Mouse (Mus musculus) CH12.LX (cell line): ENCODE data around the gene Col6a2. TPM values are rescaled to one million over a fixed set of nuclear protein-coding genes. Genes with fewer than 3 reads are reported as not detected.

Experiments used
- DNase-seq: peaks from one replicate; pipeline ENCODE4 v3.0.0-alpha.2; 2013; ENCODE audit errors: extremely low read depth
- H3K27ac ChIP-seq: 2 replicates; pipeline ENCODE4 v1.5.1; 2012; ENCODE audit warnings: low read depth, mild to moderate bottlenecking, control low read depth, moderate library complexity; ENCODE audit not compliant: insufficient read depth
- H3K27me3 ChIP-seq: replicated peaks from 2 replicates; pipeline ENCODE3; 2012; ENCODE audit warnings: inconsistent platforms
- H3K36me3 ChIP-seq, 2 experiments: replicated peaks in 1 of 2; 2 replicates each; pipeline versions ENCODE3 to v1.6.1; 2012; ENCODE audit warnings: inconsistent platforms in 1 of 2, low read length in 1 of 2, mild to moderate bottlenecking in 1 of 2, mixed read lengths in 1 of 2, moderate library complexity in 1 of 2; ENCODE audit not compliant: control insufficient read depth in 1 of 2, insufficient read depth in 1 of 2
- H3K4me1 ChIP-seq, 2 experiments: 2 replicates each; pipeline ENCODE4 v1.6.1; 2012; ENCODE audit warnings: inconsistent platforms in 1 of 2, moderate library complexity in 1 of 2; ENCODE audit not compliant: insufficient read depth in 2 of 2, control insufficient read depth in 1 of 2
- H3K4me2 ChIP-seq: 2 replicates; pipeline ENCODE4 v1.6.1; 2012; ENCODE audit warnings: low read depth, mild to moderate bottlenecking, control low read depth; ENCODE audit not compliant: poor library complexity, insufficient read depth, severe bottlenecking
- H3K4me3 ChIP-seq, 3 experiments: fragments of 150-350 bp in 1 of 3; sonication (generic) in 1 of 3; replicated peaks in 1 of 3; 2 replicates each; pipeline versions ENCODE3 to v1.5.1; 2011 to 2012; ENCODE audit warnings: low read depth in 2 of 3, low read length in 2 of 3, mild to moderate bottlenecking in 2 of 3, moderate library complexity in 2 of 3, control low read depth in 1 of 3, improper control_type of control experiment in 1 of 3, inconsistent platforms in 1 of 3, mixed read lengths in 1 of 3; ENCODE audit not compliant: poor library complexity in 1 of 3
- H3K79me2 ChIP-seq: replicated peaks from 2 replicates; pipeline ENCODE4 v1.6.1; 2012; ENCODE audit warnings: mild to moderate bottlenecking, moderate library complexity; ENCODE audit not compliant: control insufficient read depth, poor library complexity, insufficient read depth, severe bottlenecking; ENCODE audit errors: extremely low read depth
- H3K9ac ChIP-seq: 2 replicates; pipeline ENCODE4 v1.6.1; 2012; ENCODE audit warnings: low read depth, mild to moderate bottlenecking, control low read depth, moderate library complexity; ENCODE audit not compliant: insufficient read depth
- H3K9me3 ChIP-seq: replicated peaks from 2 replicates; pipeline ENCODE3; 2012; ENCODE audit warnings: low read length, inconsistent platforms, mixed read lengths
- BHLHE40 ChIP-seq: IDR thresholded peaks from 2 replicates; pipeline ENCODE4 v1.6.1; 2011; ENCODE audit warnings: mild to moderate bottlenecking, low read depth, low read length, improper control_type of control experiment
- CHD2 ChIP-seq: IDR thresholded peaks from 2 replicates; pipeline ENCODE4 v1.6.1; 2011; ENCODE audit warnings: low read length, improper control_type of control experiment
- CTCF ChIP-seq, 2 experiments: IDR thresholded peaks in 1 of 2; conservative IDR thresholded peaks in 1 of 2; 2 replicates each; pipeline ENCODE4 v1.5.1; 2011 to 2012; ENCODE audit warnings: low read depth in 2 of 2, low read length in 2 of 2, improper control_type of control experiment in 1 of 2, inconsistent platforms in 1 of 2, mild to moderate bottlenecking in 1 of 2, moderate library complexity in 1 of 2
- E2F4 ChIP-seq: IDR thresholded peaks from 2 replicates; pipeline ENCODE4 v1.6.1; 2011; ENCODE audit warnings: low read depth, low read length, improper control_type of control experiment; ENCODE audit not compliant: insufficient replicate concordance
- EP300 ChIP-seq: IDR thresholded peaks from 2 replicates; pipeline ENCODE4 v1.6.1; 2011; ENCODE audit warnings: low read length, improper control_type of control experiment
- GABPA ChIP-seq: IDR thresholded peaks from 2 replicates; pipeline ENCODE4 v1.6.1; 2012; ENCODE audit warnings: low read depth, low read length, improper control_type of control experiment, inconsistent platforms; ENCODE audit not compliant: insufficient replicate concordance
- HCFC1 ChIP-seq: IDR thresholded peaks from 2 replicates; pipeline ENCODE4 v1.6.1; 2012; ENCODE audit warnings: low read depth, mild to moderate bottlenecking, inconsistent platforms, low read length, improper control_type of control experiment
- IRF4 ChIP-seq: IDR thresholded peaks from 2 replicates; pipeline ENCODE4 v1.6.1; 2014; ENCODE audit warnings: low read depth, mild to moderate bottlenecking, inconsistent platforms, low read length, improper control_type of control experiment
- JUND ChIP-seq: conservative IDR thresholded peaks from 2 replicates; pipeline ENCODE4 v1.6.1; 2011; ENCODE audit warnings: low read depth, low read length, improper control_type of control experiment
- KAT2A ChIP-seq: IDR thresholded peaks from 2 replicates; pipeline ENCODE4 v1.6.1; 2012; ENCODE audit warnings: low read length, improper control_type of control experiment, inconsistent platforms; ENCODE audit not compliant: insufficient replicate concordance
- MEF2A ChIP-seq: IDR thresholded peaks from 2 replicates; pipeline ENCODE4 v1.6.1; 2014; ENCODE audit warnings: low read depth, mild to moderate bottlenecking, inconsistent platforms, low read length, improper control_type of control experiment, borderline replicate concordance
- MYC ChIP-seq: IDR thresholded peaks from 2 replicates; pipeline ENCODE4 v1.6.1; 2011; ENCODE audit warnings: low read depth, mild to moderate bottlenecking, improper control_type of control experiment, low read length
- NRF1 ChIP-seq: IDR thresholded peaks from 2 replicates; pipeline ENCODE4 v1.6.1; 2014; ENCODE audit warnings: low read depth, mild to moderate bottlenecking, inconsistent platforms, low read length, improper control_type of control experiment, moderate library complexity
- POLR2AphosphoS2 ChIP-seq: IDR thresholded peaks from 2 replicates; pipeline ENCODE4 v1.6.1; 2011; ENCODE audit warnings: low read depth, low read length, improper control_type of control experiment
- RAD21 ChIP-seq: IDR thresholded peaks from 2 replicates; pipeline ENCODE4 v1.6.1; 2011; ENCODE audit warnings: low read depth, mild to moderate bottlenecking, low read length, improper control_type of control experiment, moderate library complexity
- RCOR1 ChIP-seq: conservative IDR thresholded peaks from 2 replicates; pipeline ENCODE4 v1.6.1; 2012; ENCODE audit warnings: low read depth, mild to moderate bottlenecking, inconsistent platforms, low read length, improper control_type of control experiment
- SIN3A ChIP-seq: IDR thresholded peaks from 2 replicates; pipeline ENCODE4 v1.6.1; 2012; ENCODE audit warnings: low read length, improper control_type of control experiment, inconsistent platforms
- SMC3 ChIP-seq: IDR thresholded peaks from 2 replicates; pipeline ENCODE4 v1.6.1; 2011; ENCODE audit warnings: low read depth, low read length, improper control_type of control experiment
- TBP ChIP-seq: conservative IDR thresholded peaks from 2 replicates; pipeline ENCODE4 v1.6.1; 2011; ENCODE audit warnings: low read depth, low read length, improper control_type of control experiment
- TCF12 ChIP-seq: IDR thresholded peaks from 2 replicates; pipeline ENCODE4 v1.6.1; 2014; ENCODE audit warnings: low read depth, mild to moderate bottlenecking, inconsistent platforms, low read length, improper control_type of control experiment
- ZKSCAN1 ChIP-seq: IDR thresholded peaks from 2 replicates; pipeline ENCODE4 v1.6.1; 2012; ENCODE audit warnings: low read depth, inconsistent platforms, low read length, improper control_type of control experiment, borderline replicate concordance
- ZMIZ1 ChIP-seq: IDR thresholded peaks from 2 replicates; pipeline ENCODE4 v1.6.1; 2012; ENCODE audit warnings: low read depth, mild to moderate bottlenecking, inconsistent platforms, low read length, improper control_type of control experiment
- ZNF384 ChIP-seq: IDR thresholded peaks from 2 replicates; pipeline ENCODE4 v1.6.1; 2012; ENCODE audit warnings: low read depth, low read length, improper control_type of control experiment, inconsistent platforms
- dilution Hi-C: fragments of 300-500 bp; cut with MboI; formaldehyde crosslinking; loops from 2 replicates; pipeline ENCODE4 v1.14.3; 2020; ENCODE audit warnings: low sequenced_read_pairs; ENCODE audit not compliant: extremely low pct_unique_long_range_greater_than_20kb, extremely low pct_ligation_motif_present
- in situ Hi-C: fragments of 300-500 bp; cut with MboI; formaldehyde crosslinking; loops from 3 replicates; pipeline ENCODE4 v1.14.3; 2019; ENCODE audit warnings: low sequenced_read_pairs, low pct_ligation_motif_present, low pct_unique_long_range_greater_than_20kb, mixed read lengths
- polyA plus RNA-seq: library from polyadenylated mRNA; unstranded; fragments of >175 nt; gene quantifications from 2 replicates; pipeline ENCODE4 v1.2.1, GENCODE M21; 2012; ENCODE audit warnings: low read depth; ENCODE audit not compliant: insufficient read length
- total RNA-seq, 2 experiments: library from RNA; depleted of rRNA; stranded (reverse); fragments of 300-350 nt in 1 of 2; fragments of >200 nt in 1 of 2; gene quantifications; 2 replicates each; pipeline ENCODE4 v1.2.3; 2012 to 2014

Gene Col6a2
- total and polyA plus RNA-seq, 3 experiments: not detected

DNA sequence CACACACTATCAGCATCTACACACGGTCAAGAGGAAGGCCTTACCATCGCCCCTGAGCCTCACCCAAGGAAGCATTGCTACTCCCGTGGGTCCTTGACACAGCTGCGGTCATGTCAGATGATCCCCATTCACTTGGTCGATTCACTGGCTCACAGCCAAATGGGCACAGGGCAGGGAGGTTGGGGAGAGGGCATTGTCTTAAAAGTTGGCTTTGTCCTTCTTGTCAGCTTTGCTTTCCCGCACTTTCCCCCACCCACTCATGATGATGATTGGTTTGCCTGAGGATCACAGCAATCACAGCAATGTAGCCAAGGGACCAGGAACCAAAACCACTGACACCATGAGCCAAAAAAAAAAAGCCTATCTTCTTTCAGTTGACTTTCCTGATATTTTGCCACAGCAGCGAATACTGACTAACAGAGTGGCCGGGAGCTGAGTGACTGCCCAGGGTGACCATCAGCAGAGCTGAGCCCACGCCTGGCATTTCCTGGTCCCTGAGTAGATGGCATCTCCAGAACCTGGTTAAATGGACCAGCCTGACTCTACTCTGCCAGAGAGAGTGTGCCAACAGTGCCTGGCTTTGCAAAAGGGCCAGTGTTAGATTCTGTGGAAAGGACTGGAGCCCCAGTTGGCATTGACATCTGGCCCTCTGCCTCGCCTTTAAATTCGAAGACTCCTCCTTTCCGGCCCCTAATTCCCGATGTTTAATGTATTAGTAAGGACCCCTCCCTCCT, 18.6 kb upstream of the Col6a2 start:
- in situ Hi-C loops: no loop called here
- H3K27ac ChIP-seq: no peak overlapping the region
- H3K9me3 ChIP-seq: no peaks in the 10 kb centered on the region
- H3K36me3 ChIP-seq: no peaks in the 10 kb centered on the region
- no peaks in the 10 kb centered on the region for H3K79me2 ChIP-seq
- no peaks in the 10 kb centered on the region for H3K4me1 ChIP-seq
- dilution Hi-C loops: no loop called here
- no peak overlapping the region for H3K4me3 ChIP-seq
- DNase-seq: no peak
- no peak overlapping the region for H3K9ac ChIP-seq
- H3K4me2 ChIP-seq: no peak overlapping the region
- TF ChIP-seq GABPA: no peak
- no peak for TF ChIP-seq SIN3A
- TF ChIP-seq TBP: no peak
- TF ChIP-seq IRF4: no peak
- no peak for TF ChIP-seq JUND
- TF ChIP-seq E2F4: no peak
- no peak for TF ChIP-seq RCOR1
- no peak for TF ChIP-seq SMC3
- TF ChIP-seq POLR2AphosphoS2: no peak
- no peak for TF ChIP-seq EP300
- TF ChIP-seq CHD2: no peak
- no peak for TF ChIP-seq HCFC1
- TF ChIP-seq RAD21: no peak
- TF ChIP-seq CTCF (conservative IDR thresholded peaks at IDR 0.05 in 1 of 2, IDR thresholded peaks at IDR 0.05 in 1 of 2; ENCODE audit: low read depth in 2 of 2, low read length in 2 of 2): no peak
- TF ChIP-seq NRF1: no peak
- no peak for TF ChIP-seq KAT2A
- TF ChIP-seq MEF2A: no peak
- no peak for TF ChIP-seq MYC
- TF ChIP-seq ZMIZ1: no peak
- H3K27me3 ChIP-seq: peaks cover 79% of the 10 kb centered on the region

DNA sequence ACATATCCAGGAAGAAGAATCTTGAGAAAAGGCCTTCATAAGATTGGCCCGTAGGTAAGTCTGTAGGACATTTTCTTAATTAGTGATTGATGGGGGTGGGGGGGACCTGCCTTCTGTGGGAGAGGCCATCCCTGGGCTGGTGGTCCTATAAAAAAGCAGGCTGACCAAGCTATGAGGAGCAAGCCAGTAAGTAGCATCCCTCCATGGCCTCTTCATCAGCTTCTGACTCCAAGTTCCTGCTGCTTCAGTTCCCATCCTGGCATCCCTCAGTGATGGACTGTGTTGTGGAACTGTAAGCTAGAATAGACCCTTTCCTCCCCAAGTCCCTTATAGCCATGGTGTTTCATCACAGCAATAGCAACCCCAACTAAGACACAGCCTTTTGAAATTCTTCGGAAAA, 16.5 kb upstream of the Col6a2 start:
- DNase-seq: no peak
- in situ Hi-C loops (no loop called here), dilution Hi-C loops (no loop called here)
- H3K79me2 ChIP-seq: no peaks in the 10 kb centered on the region
- no peak overlapping the region for H3K4me2 ChIP-seq
- H3K27ac ChIP-seq: no peak overlapping the region
- no peak overlapping the region for H3K9ac ChIP-seq
- TF ChIP-seq ZKSCAN1: no peak
- TF ChIP-seq TCF12: no peak
- no peak for TF ChIP-seq ZNF384
- no peak for TF ChIP-seq BHLHE40
- no peaks in the 10 kb centered on the region for H3K36me3 ChIP-seq
- no peak overlapping the region for H3K4me3 ChIP-seq
- H3K27me3 ChIP-seq: peaks cover 83% of the 10 kb centered on the region
- no peaks in the 10 kb centered on the region for H3K4me1 ChIP-seq
- H3K9me3 ChIP-seq: no peaks in the 10 kb centered on the region
